Mouse (Mus musculus) ES-Bruce4 (cell line): ENCODE measurements around the gene Slit3. TPM values are rescaled to one million over a fixed set of nuclear protein-coding genes. Genes with fewer than 3 reads are reported as not detected.
A peak's percentile ranks its signal among the peaks of the same experiment; 100 is the strongest.

Experiments
- H3K27ac ChIP-seq: 2 replicates; pipeline ENCODE4 v1.5.1; 2012; ENCODE audit warnings: low read length, inconsistent platforms; ENCODE audit not compliant: insufficient read depth
- H3K27me3 ChIP-seq: 2 replicates; pipeline ENCODE4 v1.6.1; 2012; ENCODE audit warnings: mild to moderate bottlenecking, low read length, inconsistent platforms; ENCODE audit not compliant: control insufficient read depth, poor library complexity, insufficient read depth, severe bottlenecking
- H3K36me3 ChIP-seq: 2 replicates; pipeline ENCODE4 v1.6.1; 2012; ENCODE audit warnings: inconsistent platforms, mild to moderate bottlenecking, low read length, moderate library complexity; ENCODE audit not compliant: control insufficient read depth, poor library complexity, insufficient read depth, severe bottlenecking
- H3K4me1 ChIP-seq: one replicate; pipeline ENCODE4 v1.8.1; 2011; ENCODE audit warnings: low read length; ENCODE audit not compliant: control insufficient read depth, insufficient read depth
- H3K4me3 ChIP-seq: 2 replicates; pipeline ENCODE4 v1.5.1; 2011; ENCODE audit warnings: low read depth, mild to moderate bottlenecking, low read length
- H3K9ac ChIP-seq: 2 replicates; pipeline ENCODE4 v1.6.1; 2012; ENCODE audit warnings: low read depth, mild to moderate bottlenecking, inconsistent platforms; ENCODE audit not compliant: poor library complexity, severe bottlenecking
- H3K9me3 ChIP-seq: replicated peaks from 2 replicates; pipeline ENCODE4 v1.6.1; 2012; ENCODE audit warnings: mild to moderate bottlenecking, low read length, inconsistent platforms; ENCODE audit not compliant: control insufficient read depth, poor library complexity, insufficient read depth, severe bottlenecking
- CTCF ChIP-seq: IDR thresholded peaks from one replicate; pipeline ENCODE4 v1.8.1; 2011; ENCODE audit warnings: low read depth, low read length
- EP300 ChIP-seq: IDR thresholded peaks from 2 replicates; pipeline ENCODE4 v1.6.1; 2011; ENCODE audit warnings: low read depth, low read length; ENCODE audit not compliant: insufficient read depth
- POLR2A ChIP-seq: IDR thresholded peaks from one replicate; pipeline ENCODE4 v1.8.1; 2011; ENCODE audit warnings: low read length; ENCODE audit not compliant: insufficient read depth
- polyA plus RNA-seq: library from polyadenylated mRNA; stranded (reverse); fragments of >200 nt; gene quantifications from 2 replicates; pipeline ENCODE4 v1.2.4, GENCODE M21; 2011; ENCODE audit warnings: low read depth; ENCODE audit not compliant: missing spikeins, insufficient read depth, insufficient read length

Gene Slit3
- polyA plus RNA-seq, 1 experiment: 2.8 TPM

DNA sequence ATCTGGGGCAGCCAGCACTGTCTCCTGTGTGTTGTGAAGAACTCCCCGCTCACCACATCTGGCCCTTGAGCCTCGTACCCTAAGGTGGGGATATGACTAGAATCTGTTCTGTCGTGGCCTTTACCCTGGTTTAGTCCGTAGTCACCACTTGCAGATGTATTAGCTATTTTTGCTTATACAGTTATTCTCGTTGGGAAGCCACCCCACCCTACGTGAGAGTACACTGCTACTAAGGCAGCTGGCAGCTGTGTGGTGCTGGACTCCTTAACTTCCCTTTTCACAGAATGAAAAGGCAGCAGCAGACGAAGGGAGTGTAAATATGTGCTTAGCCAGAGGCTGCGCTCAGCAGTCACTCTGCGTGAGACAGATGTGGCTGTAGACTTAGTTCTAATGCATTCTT lies 282.5 kb downstream of the Slit3 start:
- Histone ChIP-seq H3K36me3 (no peaks in the 10 kb centered on the region), H3K9me3 (no peaks in the 10 kb centered on the region), H3K27ac (no peak overlapping the region), H3K4me1 (no peaks in the 10 kb centered on the region), H3K9ac (no peak overlapping the region), H3K4me3 (no peak overlapping the region), H3K27me3 (no peaks in the 10 kb centered on the region)
- TF ChIP-seq CTCF: no peak
- TF ChIP-seq EP300: no peak
- TF ChIP-seq POLR2A: no peak

DNA sequence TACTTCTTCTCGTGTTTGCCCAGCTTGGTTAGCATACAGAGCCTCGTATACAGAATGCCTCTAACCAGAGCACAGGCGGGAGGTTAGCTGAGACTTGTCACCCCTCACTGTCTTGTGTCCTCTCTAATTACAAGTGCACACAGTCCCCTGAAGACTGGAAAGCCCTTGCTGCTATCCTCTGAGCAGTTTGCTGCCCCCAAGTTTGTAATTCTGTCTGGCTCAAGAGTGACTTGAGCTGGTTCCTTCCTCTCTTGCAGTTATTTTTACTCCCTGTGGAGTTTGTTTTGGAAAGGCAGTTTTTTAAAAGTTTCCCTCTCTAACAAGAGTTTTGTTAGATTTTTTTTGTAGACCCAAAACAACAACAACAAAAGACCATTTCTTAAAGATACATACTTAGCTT lies 285.0 kb downstream of the Slit3 start:
- Histone ChIP-seq H3K27ac (no peak overlapping the region), H3K4me1 (no peaks in the 10 kb centered on the region)
- TF ChIP-seq EP300: no peak
- no peak for TF ChIP-seq CTCF
- TF ChIP-seq POLR2A: no peak

DNA sequence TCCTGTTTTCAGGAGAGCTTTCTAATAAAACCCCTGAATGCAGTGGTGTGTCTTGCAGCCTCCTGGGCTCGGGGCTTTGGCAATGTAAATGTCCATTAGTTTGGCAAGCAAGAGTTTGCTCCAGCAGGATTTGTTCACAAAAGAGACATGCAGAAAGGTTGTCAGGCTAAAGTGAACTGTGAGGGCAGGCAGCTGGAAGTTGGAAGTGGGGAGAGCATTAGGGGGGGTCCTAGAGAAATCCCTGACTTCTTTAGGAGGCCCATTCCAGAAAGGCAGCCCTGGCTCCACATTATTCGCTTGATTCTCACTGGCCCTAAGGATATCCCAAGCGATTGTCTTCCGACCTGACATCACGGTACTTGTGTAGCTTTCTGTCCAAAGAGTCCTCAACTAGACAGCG lies 285.5 kb downstream of the Slit3 start:
- no peaks in the 10 kb centered on the region for H3K9me3 ChIP-seq
- no peaks in the 10 kb centered on the region for H3K27me3 ChIP-seq
- H3K4me3 ChIP-seq: no peak overlapping the region
- no peak overlapping the region for H3K27ac ChIP-seq
- TF ChIP-seq POLR2A (no peak), CTCF (no peak), EP300 (no peak)
- H3K4me1 ChIP-seq: no peaks in the 10 kb centered on the region
- no peak overlapping the region for H3K9ac ChIP-seq
- H3K36me3 ChIP-seq: no peaks in the 10 kb centered on the region

More for the DNA sequence above, 285.0 kb downstream of the Slit3 start:
- no peaks in the 10 kb centered on the region for H3K9me3 ChIP-seq
- no peak overlapping the region for H3K9ac ChIP-seq
- H3K4me3 ChIP-seq: no peak overlapping the region
- no peaks in the 10 kb centered on the region for H3K27me3 ChIP-seq
- no peaks in the 10 kb centered on the region for H3K36me3 ChIP-seq

DNA sequence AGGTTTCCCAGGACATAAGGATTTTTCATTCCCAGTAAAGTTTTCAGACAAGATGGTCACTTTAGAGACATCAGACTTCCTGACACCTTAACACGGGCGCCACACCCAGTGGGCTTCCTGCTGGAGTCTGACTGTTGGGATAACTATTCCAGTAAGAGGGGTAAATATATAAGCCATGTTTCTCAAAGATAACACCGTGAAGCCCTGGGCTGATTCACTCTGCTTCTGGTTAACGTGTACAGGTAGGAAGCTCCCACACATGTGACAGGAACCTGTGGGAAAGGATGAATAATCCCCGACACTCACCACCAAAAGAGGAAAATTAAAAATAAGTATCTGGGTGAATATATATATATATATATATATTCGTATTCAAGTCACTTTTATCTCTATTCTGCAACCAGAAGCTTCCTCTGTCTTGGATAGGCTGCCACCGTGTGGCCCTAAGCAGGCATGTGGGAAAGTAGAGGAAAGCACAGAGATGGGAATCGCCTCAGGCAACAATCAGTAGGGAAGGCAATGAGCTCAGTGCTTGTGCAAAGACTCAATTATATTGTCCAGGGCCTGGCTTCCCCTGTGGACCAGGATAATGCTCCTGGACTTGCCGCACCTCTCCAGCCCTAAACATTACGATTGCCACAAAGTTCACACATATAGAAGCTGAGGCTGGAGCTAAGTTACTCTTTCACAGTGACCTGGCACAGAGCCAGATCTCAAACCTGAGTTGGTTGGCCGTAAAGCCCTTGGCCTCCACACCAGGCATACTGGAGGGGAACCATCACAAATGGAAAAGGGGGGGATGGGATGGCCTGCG lies 286.5 kb downstream of the Slit3 start:
- Histone ChIP-seq H3K27ac (no peak overlapping the region), H3K27me3 (no peaks in the 10 kb centered on the region)
- TF ChIP-seq CTCF (peak; percentile 43), POLR2A (no peak)

DNA sequence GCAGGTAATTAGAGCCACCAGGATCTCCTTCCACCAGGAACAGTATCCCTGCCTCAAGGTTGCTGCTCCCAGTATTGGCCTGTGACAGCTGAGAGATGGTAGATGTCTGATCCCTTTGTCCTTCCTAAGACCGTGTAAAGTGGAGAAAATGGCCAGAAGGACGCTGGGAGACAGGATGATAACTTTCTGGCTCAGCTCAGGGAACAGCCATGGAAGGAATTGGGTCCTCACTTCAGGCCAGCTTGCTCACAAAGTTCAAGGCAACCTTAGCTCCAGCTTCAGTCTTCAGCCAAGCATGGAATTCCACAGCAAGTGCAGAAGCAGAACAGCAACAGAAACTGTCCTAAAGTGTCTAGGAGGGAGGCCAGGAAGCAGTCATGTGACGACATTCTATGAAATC lies 289.4 kb downstream of the Slit3 start:
- H3K9me3 ChIP-seq: no peaks in the 10 kb centered on the region
- H3K27me3 ChIP-seq: no peaks in the 10 kb centered on the region
- H3K27ac ChIP-seq: no peak overlapping the region
- no peaks in the 10 kb centered on the region for H3K36me3 ChIP-seq
- H3K4me3 ChIP-seq: no peak overlapping the region
- H3K4me1 ChIP-seq: no peaks in the 10 kb centered on the region
- TF ChIP-seq POLR2A (no peak), EP300 (no peak), CTCF (no peak)
- no peak overlapping the region for H3K9ac ChIP-seq

More for the DNA sequence above, 286.5 kb downstream of the Slit3 start:
- H3K9me3 ChIP-seq: no peaks in the 10 kb centered on the region
- no peak overlapping the region for H3K4me3 ChIP-seq
- H3K36me3 ChIP-seq: no peaks in the 10 kb centered on the region
- no peak overlapping the region for H3K9ac ChIP-seq
- no peaks in the 10 kb centered on the region for H3K4me1 ChIP-seq

DNA sequence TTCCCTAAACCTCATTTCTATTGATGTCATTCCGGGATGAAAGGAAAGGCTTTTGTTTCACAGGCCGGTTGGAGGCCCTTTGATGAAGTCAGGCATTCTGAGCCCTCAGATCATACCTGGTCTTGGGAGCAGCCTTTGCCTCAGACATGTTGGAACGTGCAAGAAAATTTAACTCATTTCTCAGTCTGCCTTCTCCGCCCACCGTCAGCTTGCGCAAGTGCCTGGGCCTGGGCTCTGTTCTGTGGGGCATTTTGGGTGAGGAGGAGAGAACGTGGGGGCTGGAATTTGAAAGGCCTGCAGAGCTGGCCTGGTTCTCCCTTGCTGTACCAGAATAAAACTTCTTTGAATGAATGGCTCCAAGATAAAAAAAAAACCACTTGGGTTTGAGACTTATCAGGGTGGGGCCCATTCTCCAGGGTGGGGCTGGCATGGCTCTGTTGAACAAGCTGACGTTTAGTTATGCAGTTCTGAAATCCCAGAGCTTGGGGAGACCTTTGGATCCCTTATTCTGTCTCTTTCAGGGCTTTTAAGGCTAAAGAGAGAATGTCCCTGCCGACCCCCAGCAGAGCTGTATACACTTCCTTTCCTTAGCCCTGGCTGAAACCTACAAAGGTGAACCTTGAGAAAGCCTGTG lies 294.9 kb downstream of the Slit3 start:
- peaks cover 1% of the 10 kb centered on the region for H3K4me1 ChIP-seq
- H3K27ac ChIP-seq: no peak overlapping the region; the same call in 1 of the 2 replicates
- no peaks in the 10 kb centered on the region for H3K9me3 ChIP-seq
- H3K4me3 ChIP-seq: no peak overlapping the region
- H3K36me3 ChIP-seq: no peaks in the 10 kb centered on the region
- no peak overlapping the region for H3K9ac ChIP-seq
- TF ChIP-seq CTCF (no peak), EP300 (no peak), POLR2A (no peak)
- H3K27me3 ChIP-seq: no peaks in the 10 kb centered on the region
